Mouse (Mus musculus): Measurements from ENCODE around the gene 1110025L11Rik. TPM values are rescaled to one million over a fixed set of nuclear protein-coding genes. Genes with fewer than 3 reads are reported as not detected.
"Not testable (repeated sequence)": the region's sequence is repeated elsewhere in the genome, so short reads cannot be mapped to it uniquely, and the experiment has no call there.

1110025L11Rik gene
- total RNA-seq (2021) = not detected

DNA sequence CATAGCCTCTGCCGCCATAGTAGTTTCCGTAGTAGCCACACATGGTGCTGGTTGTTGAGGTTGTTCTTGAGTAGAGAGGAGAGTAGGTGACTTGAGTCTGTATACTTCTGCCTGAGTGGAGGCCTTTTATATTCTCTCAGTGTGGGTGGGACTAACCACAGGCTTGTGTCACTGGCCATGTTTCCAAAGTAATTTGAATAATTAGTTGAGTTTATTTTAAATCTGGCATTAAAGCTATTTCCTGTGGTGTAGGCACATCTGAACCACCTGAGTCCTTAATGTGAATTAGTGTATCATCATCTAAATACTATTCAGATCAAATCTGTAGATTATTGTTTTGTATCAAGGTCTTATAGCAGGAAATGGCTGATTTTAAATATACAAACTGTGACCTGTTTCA is at the start of gene 1110025L11Rik:
TSS of gene 1110025L11Rik (minus strand) at position 101 of the 400 bp plus-strand sequence.
- DNase-seq (ENCODE audit: low spot score); intact Hi-C loops (cut with DNase I): not testable (repeated sequence)

GRCm38 (mm10) chr16:89071041-89071440 is 7.2 kb upstream of the 1110025L11Rik start:
- DNase-seq (ENCODE audit: low spot score); intact Hi-C loops (cut with DNase I): not testable (repeated sequence)

DNA sequence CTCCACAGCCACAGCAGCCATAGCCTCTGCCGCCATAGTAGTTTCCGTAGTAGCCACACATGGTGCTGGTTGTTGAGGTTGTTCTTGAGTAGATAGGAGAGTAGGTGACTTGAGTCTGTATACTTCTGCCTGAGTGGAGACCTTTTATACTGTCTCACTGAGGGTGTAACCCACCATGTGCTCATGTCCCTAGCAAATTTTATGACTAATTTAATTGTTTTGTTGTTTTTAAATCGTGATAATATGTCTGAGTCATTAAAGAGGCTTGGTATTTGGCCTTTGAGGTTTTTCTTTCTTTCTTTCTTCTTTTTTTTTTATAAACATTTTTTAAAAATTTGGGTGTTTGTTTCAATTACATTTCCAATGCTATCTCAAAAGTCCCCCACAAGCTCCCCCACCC is 16.0 kb downstream of the 1110025L11Rik start, which contains the start of gene Krtap6-5:
TSS of gene Krtap6-5 (minus strand) at position 101 of the 400 bp plus-strand sequence.
- no peak for DNase-seq (ENCODE audit: low spot score)

DNA sequence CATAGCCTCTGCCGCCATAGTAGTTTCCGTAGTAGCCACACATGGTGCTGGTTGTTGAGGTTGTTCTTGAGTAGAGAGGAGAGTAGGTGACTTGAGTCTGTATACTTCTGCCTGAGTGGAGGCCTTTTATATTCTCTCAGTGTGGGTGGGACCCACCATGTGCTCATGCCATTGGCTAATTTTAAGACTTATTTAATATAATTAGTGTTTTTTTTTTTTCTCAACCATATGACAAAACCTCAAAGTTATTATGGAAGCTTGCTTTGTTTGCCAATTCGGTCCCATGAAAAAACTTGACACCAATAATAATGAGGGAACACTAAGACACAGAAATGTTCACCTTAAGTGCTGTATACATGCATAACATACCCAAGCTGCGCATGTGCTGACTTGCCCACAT is 22.4 kb downstream of the 1110025L11Rik start, which contains the start of gene Gm10228:
TSS of gene Gm10228 (minus strand) at position 101 of the 400 bp plus-strand sequence.
- intact Hi-C loops (cut with DNase I); DNase-seq (ENCODE audit: low spot score): not testable (repeated sequence)

More for the DNA sequence above, 16.0 kb downstream of the 1110025L11Rik start, which contains the start of gene Krtap6-5:
- intact Hi-C loops (cut with DNase I) = no loop called here

GRCm38 (mm10) chr16:89031399-89031798 is 32.4 kb downstream of the 1110025L11Rik start, which contains the start of gene Krtap6-1:
TSS of gene Krtap6-1 (plus strand) at chr16:89031699.
- intact Hi-C loops (cut with DNase I) = not testable (repeated sequence)

GRCm38 (mm10) chr16:89014984-89015383 is 48.8 kb downstream of the 1110025L11Rik start, which contains the start of gene Gm10229:
TSS of gene Gm10229 (plus strand) at chr16:89015284.
- intact Hi-C loops (cut with DNase I) = not testable (repeated sequence)

More at GRCm38 (mm10) chr16:89031399-89031798, 32.4 kb downstream of the 1110025L11Rik start, which contains the start of gene Krtap6-1:
- not testable (repeated sequence) for DNase-seq (ENCODE audit: low spot score)

DNA sequence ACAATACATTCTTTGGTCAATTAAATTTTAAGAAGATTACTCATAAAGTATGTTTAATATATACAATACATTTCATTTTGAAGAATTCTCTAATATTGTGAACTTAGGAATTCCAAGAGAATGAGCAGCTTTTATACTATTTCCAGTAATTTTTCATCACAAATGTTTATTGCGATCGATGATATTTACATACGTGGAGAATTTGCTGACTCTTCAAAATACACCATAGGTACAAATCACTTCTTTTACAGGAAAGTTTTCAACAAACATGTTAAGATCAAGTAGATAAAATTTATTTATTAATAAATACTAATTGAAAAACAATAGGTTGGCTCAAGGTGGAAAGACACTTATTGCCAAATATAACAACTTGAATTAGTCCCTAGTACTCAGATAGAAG is 49.8 kb downstream of the 1110025L11Rik start:
- intact Hi-C loops (cut with DNase I) = no loop called here
- no peak for DNase-seq (ENCODE audit: low spot score)

More at GRCm38 (mm10) chr16:89014984-89015383, 48.8 kb downstream of the 1110025L11Rik start, which contains the start of gene Gm10229:
- DNase-seq (ENCODE audit: low spot score) = not testable (repeated sequence)

Other genes with a start within 250 kb of the 1110025L11Rik start
- gene Krtap15, start 243.8 kb downstream of the 1110025L11Rik start, total RNA-seq (2021) = not detected
- not detected for gene Krtap14, start 237.9 kb downstream of the 1110025L11Rik start, total RNA-seq (2021)
- gene Krtap19-1, start 194.6 kb downstream of the 1110025L11Rik start, total RNA-seq (2021) = not detected
- not detected for gene Krtap19-2, start 189.7 kb downstream of the 1110025L11Rik start, total RNA-seq (2021)
- not detected for gene Krtap19-3, start 186.0 kb downstream of the 1110025L11Rik start, total RNA-seq (2021)
- gene Krtap19-4, start 178.9 kb downstream of the 1110025L11Rik start, total RNA-seq (2021) = not detected
- not detected for gene Krtap19-5, start 167.5 kb downstream of the 1110025L11Rik start, total RNA-seq (2021)
- not detected for gene Krtap19-9b, start 131.7 kb downstream of the 1110025L11Rik start, total RNA-seq (2021)
- gene Krtap16-3, start 101.1 kb downstream of the 1110025L11Rik start, total RNA-seq (2021) = not detected
- gene Krtap22-2, start 53.2 kb downstream of the 1110025L11Rik start, total RNA-seq (2021) = not detected
- gene Gm10229, start 48.7 kb downstream of the 1110025L11Rik start, total RNA-seq (2021) = not detected
- gene Krtap6-1, start 32.3 kb downstream of the 1110025L11Rik start, total RNA-seq (2021) = not detected
- not detected for gene Gm10228, start 22.5 kb downstream of the 1110025L11Rik start, total RNA-seq (2021)
- gene Krtap6-5, start 16.1 kb downstream of the 1110025L11Rik start, total RNA-seq (2021) = not detected
- gene Krtap6-3, start 20.0 kb upstream of the 1110025L11Rik start, total RNA-seq (2021) = not detected
- gene Gm6358, start 76.8 kb upstream of the 1110025L11Rik start, total RNA-seq (2021) = not detected
- not detected for gene Gm10061, start 87.1 kb upstream of the 1110025L11Rik start, total RNA-seq (2021)
- not detected for gene Gm9789, start 94.0 kb upstream of the 1110025L11Rik start, total RNA-seq (2021)
- not detected for gene Gm7735, start 105.5 kb upstream of the 1110025L11Rik start, total RNA-seq (2021)
- gene 1110057P08Rik, start 110.7 kb upstream of the 1110025L11Rik start, total RNA-seq (2021) = not detected
- gene Krtap20-2, start 141.9 kb upstream of the 1110025L11Rik start, total RNA-seq (2021) = not detected